Mouse (Mus musculus) embryonic facial prominence, embryonic 11.5 days (tissue): ENCODE data around the gene Rbfox3. TPM values are rescaled to one million over a fixed set of nuclear protein-coding genes. Genes with fewer than 3 reads are reported as not detected.

Experiments used
- ATAC-seq: fragments of 200-750 bp; cut with Nextera tagmentation; replicated peaks from 2 replicates; pipeline ENCODE4 v1.8.0; 2017; ENCODE audit warnings: low read depth; ENCODE audit not compliant: insufficient number of reproducible peaks, low FRiP score, low TSS enrichment
- DNase-seq: peaks from one replicate; pipeline ENCODE4 v3.0.0-alpha.2; 2015; ENCODE audit warnings: low spot score
- H3K27ac ChIP-seq: fragments of 300-500 bp; sonication (generic); replicated peaks from 2 replicates; pipeline ENCODE4 v1.5.1; 2014; ENCODE audit warnings: mild to moderate bottlenecking, low read depth, low read length, control low read depth
- H3K27me3 ChIP-seq: fragments of 300-500 bp; sonication (generic); 2 replicates; pipeline ENCODE4 v1.6.1; 2014; ENCODE audit warnings: mild to moderate bottlenecking, low read length, moderate library complexity, mixed read lengths; ENCODE audit not compliant: control insufficient read depth, insufficient read depth
- H3K36me3 ChIP-seq: fragments of 300-500 bp; sonication (generic); replicated peaks from 2 replicates; pipeline ENCODE4 v1.6.1; 2014; ENCODE audit warnings: low read depth, mild to moderate bottlenecking, low read length, moderate library complexity, mixed read lengths; ENCODE audit not compliant: control insufficient read depth, insufficient read depth
- H3K4me1 ChIP-seq: fragments of 300-500 bp; sonication (generic); 2 replicates; pipeline ENCODE4 v1.6.1; 2014; ENCODE audit warnings: low read length, mixed read lengths; ENCODE audit not compliant: control insufficient read depth, insufficient read depth
- H3K4me2 ChIP-seq: fragments of 300-500 bp; sonication (generic); 2 replicates; pipeline ENCODE4 v1.6.1; 2014; ENCODE audit warnings: low read depth, mild to moderate bottlenecking, control low read depth, low read length, moderate library complexity
- H3K4me3 ChIP-seq: fragments of 300-500 bp; sonication (generic); 2 replicates; pipeline ENCODE4 v1.5.1; 2014; ENCODE audit warnings: low read depth, low read length, control low read depth
- H3K9ac ChIP-seq: fragments of 300-500 bp; sonication (generic); replicated peaks from 2 replicates; pipeline ENCODE4 v1.6.1; 2014; ENCODE audit warnings: mild to moderate bottlenecking, control low read depth, low read length
- H3K9me3 ChIP-seq: fragments of 300-500 bp; sonication (generic); replicated peaks from 2 replicates; pipeline ENCODE4 v1.6.1; 2016; ENCODE audit warnings: mild to moderate bottlenecking, low read length, inconsistent platforms, mixed read lengths; ENCODE audit not compliant: control insufficient read depth
- WGBS: fragments of 180-500 bp; shearing (Covaris S2); extraction: QIAGEN DNeasy Blood & Tissue Kit; methylation state at CpG from one replicate; pipeline ENCODE4 v1.1.7; 2014; 5-methylcytosine and 5-hydroxymethylcytosine counted together
- polyA plus RNA-seq: library from polyadenylated mRNA; unstranded; fragments of >200 nt; fragmentation: Nextera tagmentation; extraction: Ambion mirVana; gene quantifications from 2 replicates; pipeline ENCODE4 v1.2.1, GENCODE M21; 2014

Gene Rbfox3
- polyA plus RNA-seq, 1 experiment from 2014 or later: 2.5 TPM

DNA sequence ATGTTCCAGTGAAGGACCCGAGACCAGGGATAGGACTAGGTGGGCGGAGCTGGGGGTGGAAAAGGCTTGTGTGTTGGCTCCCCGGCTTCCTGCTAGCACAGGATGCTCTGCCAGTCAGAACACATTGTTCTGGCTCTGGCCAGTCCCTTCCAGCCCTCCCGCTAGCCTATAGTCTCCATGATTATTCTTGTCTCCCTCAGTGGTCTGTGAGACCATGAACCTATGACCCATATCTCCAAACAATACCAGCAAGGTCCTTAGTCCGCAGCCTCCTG, 407.3 kb downstream of the Rbfox3 start:
- H3K36me3 ChIP-seq: no peaks in the 10 kb centered on the region
- H3K4me2 ChIP-seq: no peak overlapping the region
- 61% methylated on average over 5 of the region's 5 CpGs for WGBS
- H3K4me3 ChIP-seq: no peak overlapping the region
- no peaks in the 10 kb centered on the region for H3K9me3 ChIP-seq
- no peaks in the 10 kb centered on the region for H3K4me1 ChIP-seq
- ATAC-seq: no peak
- no peak for DNase-seq
- H3K9ac ChIP-seq: no peak overlapping the region
- peaks cover 11% of the 10 kb centered on the region; the same call in 1 of the 2 replicates for H3K27me3 ChIP-seq
- no peak overlapping the region for H3K27ac ChIP-seq

- DNase-seq (no peak), ATAC-seq (no peak)
- no peak overlapping the region for H3K4me2 ChIP-seq
- 26% methylated on average over 34 of the region's 34 CpGs for WGBS
- H3K36me3 ChIP-seq: no peaks in the 10 kb centered on the region
- H3K9ac ChIP-seq: no peak overlapping the region
- no peak overlapping the region for H3K27ac ChIP-seq
- H3K9me3 ChIP-seq: no peaks in the 10 kb centered on the region
- peaks cover 11% of the 10 kb centered on the region; the same call in 1 of the 2 replicates for H3K27me3 ChIP-seq
- H3K4me1 ChIP-seq: no peaks in the 10 kb centered on the region
- no peak overlapping the region for H3K4me3 ChIP-seq
These were observed 407.8 kb downstream of the Rbfox3 start for GRCm38 (mm10) chr11:118503418-118504179.

DNA sequence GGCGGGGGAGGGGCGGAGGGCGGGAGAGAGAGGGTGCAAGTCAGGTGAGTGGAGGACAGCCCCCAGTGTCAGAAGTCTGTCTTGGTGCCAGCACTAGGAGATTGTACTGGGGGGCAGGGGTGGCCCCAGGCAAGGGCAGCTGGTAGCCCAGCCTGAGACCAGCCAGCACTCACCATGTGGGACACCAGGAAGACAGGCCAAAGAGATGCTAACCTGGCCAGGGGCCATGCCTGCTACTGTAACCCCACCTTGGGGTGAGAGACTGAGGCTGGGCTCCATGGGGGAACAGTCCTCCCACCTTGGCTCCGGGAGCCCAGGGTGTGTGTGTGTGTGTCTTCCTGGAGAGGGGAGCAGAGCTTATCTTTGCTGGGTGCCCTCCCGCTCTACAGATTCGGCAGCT, 408.4 kb downstream of the Rbfox3 start:
- H3K36me3 ChIP-seq: no peaks in the 10 kb centered on the region
- H3K9ac ChIP-seq: no peak overlapping the region
- ATAC-seq (no peak), DNase-seq (no peak)
- H3K27me3 ChIP-seq: peaks cover 11% of the 10 kb centered on the region; the same call in 1 of the 2 replicates
- H3K4me1 ChIP-seq: no peaks in the 10 kb centered on the region
- WGBS: 58% methylated on average over 6 of the region's 6 CpGs
- no peak overlapping the region for H3K4me3 ChIP-seq
- no peaks in the 10 kb centered on the region for H3K9me3 ChIP-seq
- H3K4me2 ChIP-seq: no peak overlapping the region
- no peak overlapping the region for H3K27ac ChIP-seq

DNA sequence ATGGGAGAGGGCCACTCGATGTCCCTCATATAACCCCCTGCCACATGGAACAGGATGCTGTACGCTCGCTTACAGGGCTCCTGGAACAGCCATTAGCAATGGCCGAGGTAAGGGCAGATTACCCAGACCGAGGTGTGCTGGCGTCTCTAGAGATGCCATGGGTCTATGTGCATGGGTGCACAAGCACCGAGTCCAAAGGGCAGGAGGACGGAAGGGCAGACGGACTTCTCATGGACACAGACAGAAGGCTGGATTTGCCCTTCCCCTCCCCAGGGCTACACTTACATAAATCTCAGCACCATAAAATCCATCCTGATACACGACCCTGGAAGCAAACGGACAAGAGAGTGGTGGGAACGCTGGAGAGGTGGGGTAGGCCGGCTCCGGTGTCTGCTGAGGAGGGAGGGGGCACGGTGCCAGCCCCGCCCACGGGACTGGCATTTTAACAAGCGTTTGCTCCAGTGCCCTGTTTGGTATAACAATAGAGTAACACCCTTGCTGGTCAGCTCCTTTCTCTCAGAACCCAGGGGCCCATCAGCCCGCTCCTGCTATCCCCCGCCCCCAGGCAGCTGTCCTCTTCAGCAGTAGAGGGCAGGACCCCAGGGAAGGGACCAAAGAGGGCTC, 415.2 kb downstream of the Rbfox3 start:
- no peak overlapping the region for H3K4me3 ChIP-seq
- no peaks in the 10 kb centered on the region for H3K36me3 ChIP-seq
- H3K27me3 ChIP-seq: no peaks in the 10 kb centered on the region
- no peak overlapping the region for H3K27ac ChIP-seq
- no peak overlapping the region for H3K9ac ChIP-seq
- no peaks in the 10 kb centered on the region for H3K9me3 ChIP-seq
- no peak overlapping the region for H3K4me2 ChIP-seq
- WGBS: 56% methylated on average over 20 of the region's 20 CpGs
- H3K4me1 ChIP-seq: no peaks in the 10 kb centered on the region
- no peak for DNase-seq
- no peak for ATAC-seq

DNA sequence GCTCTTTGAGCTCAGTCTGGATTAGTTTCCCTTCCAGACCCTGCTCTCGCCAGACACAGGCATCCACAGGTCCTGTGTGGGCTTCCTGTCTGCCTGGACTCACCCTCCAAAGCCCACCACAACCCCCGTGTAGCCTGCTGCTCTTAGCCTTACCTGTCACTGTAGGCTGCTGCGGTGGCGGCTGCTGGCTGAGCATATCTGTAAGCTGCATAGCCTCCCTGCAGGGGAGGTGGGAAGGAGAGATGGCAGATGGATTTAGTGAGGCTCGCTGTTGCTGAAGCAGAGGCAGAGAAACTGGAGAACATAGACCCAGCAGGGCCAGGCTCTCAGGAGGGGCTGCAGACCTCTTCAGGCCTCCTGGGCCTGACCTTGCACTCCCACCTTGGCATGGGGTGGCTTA, 416.3 kb downstream of the Rbfox3 start:
- no peak for DNase-seq
- no peak for ATAC-seq

GRCm38 (mm10) chr11:118494001-118494737, 417.2 kb downstream of the Rbfox3 start:
- H3K4me1 ChIP-seq: peaks cover 8% of the 10 kb centered on the region
- H3K4me3 ChIP-seq: no peak overlapping the region
- no peak for ATAC-seq
- no peak for DNase-seq
- WGBS: 78% methylated on average over 12 of the region's 12 CpGs
- no peaks in the 10 kb centered on the region for H3K27me3 ChIP-seq
- no peak overlapping the region for H3K4me2 ChIP-seq
- H3K27ac ChIP-seq: no peak overlapping the region
- no peaks in the 10 kb centered on the region for H3K9me3 ChIP-seq
- no peaks in the 10 kb centered on the region for H3K36me3 ChIP-seq
- H3K9ac ChIP-seq: no peak overlapping the region

More for the DNA sequence above, 416.3 kb downstream of the Rbfox3 start:
- H3K4me3 ChIP-seq: no peak overlapping the region
- H3K27me3 ChIP-seq: no peaks in the 10 kb centered on the region
- H3K9ac ChIP-seq: no peak overlapping the region
- peaks cover 8% of the 10 kb centered on the region for H3K4me1 ChIP-seq
- H3K36me3 ChIP-seq: no peaks in the 10 kb centered on the region
- 36% methylated on average over 5 of the region's 5 CpGs for WGBS
- H3K4me2 ChIP-seq: no peak overlapping the region
- no peak overlapping the region for H3K27ac ChIP-seq
- H3K9me3 ChIP-seq: no peaks in the 10 kb centered on the region

GRCm38 (mm10) chr11:118493458-118493857, 417.9 kb downstream of the Rbfox3 start:
- Histone ChIP-seq H3K27me3 (no peaks in the 10 kb centered on the region), H3K9me3 (no peaks in the 10 kb centered on the region), H3K27ac (no peak overlapping the region; the same call in 1 of the 2 replicates), H3K4me3 (no peak overlapping the region), H3K36me3 (no peaks in the 10 kb centered on the region), H3K9ac (no peak overlapping the region), H3K4me2 (no peak overlapping the region), H3K4me1 (peaks cover 8% of the 10 kb centered on the region)
- no peak for DNase-seq
- ATAC-seq: no peak
- 83% methylated on average over 2 of the region's 2 CpGs for WGBS

DNA sequence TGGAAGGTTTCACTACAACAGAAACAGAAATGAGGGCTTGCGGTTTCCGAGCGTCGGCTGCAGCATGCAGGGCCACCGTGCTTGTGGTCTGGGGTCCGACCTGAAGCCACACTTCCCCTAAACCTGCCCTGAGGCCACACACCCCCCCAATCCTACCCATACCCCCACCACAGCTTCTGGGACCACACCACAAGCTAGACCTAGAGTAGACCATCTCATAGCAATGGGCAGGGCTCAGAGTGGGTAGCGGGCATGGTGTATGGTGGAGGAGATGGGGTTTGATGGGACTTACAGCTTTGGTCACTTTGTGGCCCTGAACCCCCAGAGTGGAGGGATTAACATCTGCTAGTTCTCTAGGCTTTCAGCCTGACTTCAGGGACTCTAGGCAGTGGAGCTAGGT, 420.2 kb downstream of the Rbfox3 start:
- Histone ChIP-seq H3K9me3 (no peaks in the 10 kb centered on the region), H3K27me3 (no peaks in the 10 kb centered on the region), H3K36me3 (no peaks in the 10 kb centered on the region), H3K9ac (no peak overlapping the region), H3K4me1 (peaks cover 8% of the 10 kb centered on the region), H3K4me3 (no peak overlapping the region), H3K27ac (no peak overlapping the region), H3K4me2 (no peak overlapping the region)
- ATAC-seq: no peak
- 89% methylated on average over 7 of the region's 7 CpGs for WGBS
- no peak for DNase-seq
